Mouse (Mus musculus) neutrophil, adult 65 days (primary cell): ENCODE data around the gene Ywhab. TPM values are rescaled to one million over a fixed set of nuclear protein-coding genes. Genes with fewer than 3 reads are reported as not detected.

Experiments used
- total RNA-seq: library from RNA; stranded (reverse); gene quantifications from 2 replicates; pipeline ENCODE4 v1.2.4, GENCODE M21; 2023

Gene Ywhab
- total RNA-seq = 143 and 153 TPM in 2 replicates

GRCm38 (mm10) chr2:163994654-163994976 lies at the start of gene Ywhab:
Gene Ywhab, plus strand, starts transcription at chr2:163994960.

GRCm38 (mm10) chr2:164025150-164025549 lies 30.4 kb downstream of the Ywhab start, which contains the start of gene Pabpc1l:
Gene Pabpc1l, plus strand, starts transcription at chr2:164025450.

Other genes with a start within 250 kb of the Ywhab start
- gene Ada, start 244.7 kb upstream of the Ywhab start, total RNA-seq = 12.9 and 18.1 TPM in 2 replicates
- not detected in 2 replicates for gene Ccn5, start 174.1 kb upstream of the Ywhab start, total RNA-seq
- not detected in 2 replicates for gene Kcnk15, start 141.3 kb upstream of the Ywhab start, total RNA-seq
- 0.25 and 0.32 TPM in 2 replicates for gene Rims4, start 76.3 kb upstream of the Ywhab start, total RNA-seq
- gene Pabpc1l, start 30.5 kb downstream of the Ywhab start, total RNA-seq = 17.3 and 24.3 TPM in 2 replicates
- 146 and 165 TPM in 2 replicates for gene Stk4, start 75.4 kb downstream of the Ywhab start, total RNA-seq
- gene Tomm34, start 76.2 kb downstream of the Ywhab start, total RNA-seq = 38.4 and 51.3 TPM in 2 replicates
- not detected in 2 replicates for gene Kcns1, start 176.2 kb downstream of the Ywhab start, total RNA-seq
- gene Wfdc5, start 187.8 kb downstream of the Ywhab start, total RNA-seq = not detected in 2 replicates
- gene Wfdc12, start 195.6 kb downstream of the Ywhab start, total RNA-seq = not detected in 2 replicates
- not detected in 2 replicates for gene Wfdc15a, start 205.2 kb downstream of the Ywhab start, total RNA-seq
- not detected in 2 replicates for gene Wfdc15b, start 226.7 kb downstream of the Ywhab start, total RNA-seq
- gene Svs2, start 243.5 kb downstream of the Ywhab start, total RNA-seq = not detected in 2 replicates